Mouse (Mus musculus) thymus, adult 2 months (tissue): ENCODE measurements at regions not wholly inside any gene's neighbourhood (a gene's known extent, or its start where the extent isn't known, plus 50 kb on each side); places are given as distances from the start of the nearest gene placed in this dataset.

ENCODE experiments used
- CTCF ChIP-seq: fragments of 200-500 bp; IDR thresholded peaks from 2 replicates; pipeline ENCODE4 v1.5.1; 2012; ENCODE audit warnings: mild to moderate bottlenecking, control low read depth, low read length, moderate library complexity, borderline replicate concordance; ENCODE audit not compliant: control insufficient read depth, poor library complexity, insufficient read depth; ENCODE audit errors: extremely low read depth
- POLR2A ChIP-seq: fragments of 200-500 bp; IDR thresholded peaks from 2 replicates; pipeline ENCODE4 v1.6.1; 2012; ENCODE audit warnings: mild to moderate bottlenecking, low read length, control low read depth, moderate library complexity; ENCODE audit not compliant: control insufficient read depth, poor library complexity, insufficient read depth; ENCODE audit errors: extremely low read depth

- no peak for TF ChIP-seq CTCF
- TF ChIP-seq POLR2A: no peak
Observed at GRCm38 (mm10) chr5:133806891-133807290, 292.6 kb upstream of the Castor2 start.
